Mouse (Mus musculus) left cerebral cortex, adult 2 months (tissue): ENCODE measurements at regions not wholly inside any gene's neighbourhood (a gene's known extent, or its start where the extent isn't known, plus 50 kb on each side); places are given as distances from the start of the nearest gene placed in this dataset.

ENCODE experiments used
- DNase-seq, 2 experiments: peaks; one replicate each; pipeline ENCODE4 v3.0.0; 2021 to 2022; ENCODE audit warnings: low spot score in 2 of 2, mixed read lengths in 1 of 2; ENCODE audit errors: extremely low spot score in 1 of 2
- H3K27ac ChIP-seq: fragments of 200-600 bp; 2 replicates; pipeline ENCODE4 v1.8.1; 2022
- H3K4me3 ChIP-seq: fragments of 200-600 bp; 2 replicates; pipeline ENCODE4 v1.8.1; 2022
- CTCF ChIP-seq: fragments of 200-600 bp; IDR thresholded peaks from 2 replicates; pipeline ENCODE4 v1.8.1; 2022; ENCODE audit warnings: antibody characterized with exemption, mild to moderate bottlenecking, moderate library complexity
- intact Hi-C: fragments of 180-260 bp; cut with DNase I; formaldehyde crosslinking; loops from one replicate; pipeline ENCODE4 v1.15.1; 2025

- no peak for TF ChIP-seq CTCF
- H3K27ac ChIP-seq, result no peak overlapping the region
- intact Hi-C loops, result no loop called here
- H3K4me3 ChIP-seq, result no peak overlapping the region
- peak in 1 of 2 experiments; percentile 8 for DNase-seq
These were observed 174.9 kb upstream of the Nmur2 start for GRCm38 (mm10) chr11:56215706-56216105.

- Histone ChIP-seq H3K27ac (no peak overlapping the region), H3K4me3 (no peak overlapping the region)
- intact Hi-C loops, result no loop called here
- no peak for DNase-seq
- TF ChIP-seq CTCF, result no peak
These were observed 161.0 kb upstream of the Nmur2 start for GRCm38 (mm10) chr11:56201844-56202243.

- no peak overlapping the region for H3K4me3 ChIP-seq
- H3K27ac ChIP-seq, result no peak overlapping the region
- TF ChIP-seq CTCF, result no peak
- intact Hi-C loops, result no loop called here
- no peak for DNase-seq
These were observed 154.5 kb upstream of the Nmur2 start for GRCm38 (mm10) chr11:56195316-56195715.

- no peak for DNase-seq
- intact Hi-C loops, result no loop called here
- no peak for TF ChIP-seq CTCF
- no peak overlapping the region for H3K4me3 ChIP-seq
- H3K27ac ChIP-seq, result no peak overlapping the region; the same call in 1 of the 2 replicates
These were observed 152.6 kb upstream of the Nmur2 start for GRCm38 (mm10) chr11:56193426-56193825.

- no peak for DNase-seq
- no peak overlapping the region for H3K4me3 ChIP-seq
- peak; percentile 25; the same call in 1 of the 2 replicates for TF ChIP-seq CTCF
- H3K27ac ChIP-seq, result no peak overlapping the region
- intact Hi-C loops, result no loop called here
These were observed 133.1 kb upstream of the Nmur2 start for GRCm38 (mm10) chr11:56173895-56174294.

GRCm38 (mm10) chr11:56173246-56173645 lies 132.4 kb upstream of the Nmur2 start:
- no peak for TF ChIP-seq CTCF
- Histone ChIP-seq H3K27ac (no peak overlapping the region), H3K4me3 (no peak overlapping the region)
- DNase-seq, result peak in 1 of 2 experiments; percentile 11
- intact Hi-C loops, result no loop called here

GRCm38 (mm10) chr11:56169576-56169975 lies 128.8 kb upstream of the Nmur2 start:
- H3K4me3 ChIP-seq, result no peak overlapping the region
- intact Hi-C loops, result no loop called here
- no peak overlapping the region; the same call in 1 of the 2 replicates for H3K27ac ChIP-seq
- no peak for TF ChIP-seq CTCF
- peak; percentile 39 to 43 for DNase-seq

- intact Hi-C loops, result no loop called here
- H3K4me3 ChIP-seq, result no peak overlapping the region
- DNase-seq, result no peak
- no peak overlapping the region for H3K27ac ChIP-seq
- no peak for TF ChIP-seq CTCF
These were observed 126.0 kb upstream of the Nmur2 start for GRCm38 (mm10) chr11:56166849-56167248.

GRCm38 (mm10) chr11:56165759-56166158 lies 124.9 kb upstream of the Nmur2 start:
- H3K27ac ChIP-seq, result no peak overlapping the region
- intact Hi-C loops, result no loop called here
- no peak for DNase-seq

GRCm38 (mm10) chr11:56160286-56160685 lies 119.5 kb upstream of the Nmur2 start:
- TF ChIP-seq CTCF, result no peak
- Histone ChIP-seq H3K4me3 (no peak overlapping the region), H3K27ac (no peak overlapping the region)
- intact Hi-C loops, result no loop called here
- DNase-seq, result no peak

More at GRCm38 (mm10) chr11:56165759-56166158, 124.9 kb upstream of the Nmur2 start:
- no peak for TF ChIP-seq CTCF
- no peak overlapping the region for H3K4me3 ChIP-seq

GRCm38 (mm10) chr11:56159412-56160074 lies 118.7 kb upstream of the Nmur2 start:
- Histone ChIP-seq H3K27ac (no peak overlapping the region), H3K4me3 (no peak overlapping the region)
- TF ChIP-seq CTCF, result peak; percentile 71
- peak; percentile 59 to 67 for DNase-seq
- intact Hi-C loops, result loop anchor here (5.0 kb wide), 3 partner anchors 803 to 1308 kb away; partner anchors contain the start of gene Gria1

GRCm38 (mm10) chr11:56150825-56151342 lies 110.1 kb upstream of the Nmur2 start:
- TF ChIP-seq CTCF, result no peak
- H3K27ac ChIP-seq, result no peak overlapping the region
- H3K4me3 ChIP-seq, result no peak overlapping the region
- intact Hi-C loops, result no loop called here
- no peak for DNase-seq

- DNase-seq, result no peak
- Histone ChIP-seq H3K27ac (no peak overlapping the region), H3K4me3 (no peak overlapping the region)
- no peak for TF ChIP-seq CTCF
- intact Hi-C loops, result loop anchor here (10.0 kb wide), 1 partner anchor 1065 kb away; no protein-coding TSS in a partner anchor
These were observed 108.9 kb upstream of the Nmur2 start for GRCm38 (mm10) chr11:56149752-56150151.
